Mouse (Mus musculus) heart, postnatal 14 days (tissue): ENCODE measurements around the gene Rnf44. TPM values are rescaled to one million over a fixed set of nuclear protein-coding genes. Genes with fewer than 3 reads are reported as not detected.
A peak's percentile ranks its signal among the peaks of the same experiment; 100 is the strongest.

Experiments
- DNase-seq, 2 experiments: peaks; one replicate each; pipeline ENCODE4 v3.0.0; 2021 to 2022
- intact Hi-C: fragments of 180-260 bp; cut with DNase I; formaldehyde crosslinking; loops from one replicate; pipeline ENCODE4 v1.15.1; 2025
- total RNA-seq, 2 experiments: library from RNA; stranded (reverse); gene quantifications; 2 replicates each; pipeline ENCODE4 v1.2.3; 2021

Rnf44 gene
- total RNA-seq, 2 experiments from 2014 or later: 55.6 to 57.8 TPM

GRCm38 (mm10) chr13:54687575-54688424 is 5.9 kb downstream of the Rnf44 start:
- intact Hi-C loops: loop anchor here (5.0 kb wide), 2 partner anchors 65 to 220 kb away; partner anchors contain the start of genes Faf2 and Thoc3
- peak; percentile 97 to 99 for DNase-seq

GRCm38 (mm10) chr13:54687096-54687495 is 6.6 kb downstream of the Rnf44 start:
- peak; percentile 79 to 80 for DNase-seq
- intact Hi-C loops: loop anchor here (5.0 kb wide), 2 partner anchors 65 to 220 kb away; partner anchors contain the start of genes Faf2 and Thoc3

GRCm38 (mm10) chr13:54686139-54687053 is 7.3 kb downstream of the Rnf44 start:
- intact Hi-C loops: loop anchor here (5.0 kb wide), 2 partner anchors 64 to 219 kb away; partner anchors contain the start of genes Faf2 and Thoc3
- DNase-seq: no peak

GRCm38 (mm10) chr13:54685174-54685573 is 8.5 kb downstream of the Rnf44 start:
- DNase-seq: peak; percentile 46 to 60
- intact Hi-C loops: loop anchor here (5.0 kb wide), 2 partner anchors 63 to 218 kb away; partner anchors contain the start of genes Faf2 and Thoc3

GRCm38 (mm10) chr13:54684140-54684896 is 9.4 kb downstream of the Rnf44 start:
- intact Hi-C loops: no loop called here
- peak in 1 of 2 experiments; percentile 24 for DNase-seq

GRCm38 (mm10) chr13:54683301-54683700 is 10.4 kb downstream of the Rnf44 start:
- intact Hi-C loops: no loop called here

GRCm38 (mm10) chr13:54681291-54681690 is 12.4 kb downstream of the Rnf44 start:
- no peak for DNase-seq
- intact Hi-C loops: no loop called here

More at GRCm38 (mm10) chr13:54683301-54683700, 10.4 kb downstream of the Rnf44 start:
- DNase-seq: no peak

GRCm38 (mm10) chr13:54680184-54680853 is 13.4 kb downstream of the Rnf44 start:
- intact Hi-C loops: no loop called here
- DNase-seq: no peak

- intact Hi-C loops: no loop called here
- no peak for DNase-seq
Observed at GRCm38 (mm10) chr13:54678263-54678662, 15.4 kb downstream of the Rnf44 start.

GRCm38 (mm10) chr13:54675895-54676590 is 17.7 kb downstream of the Rnf44 start:
- no peak for DNase-seq
- intact Hi-C loops: no loop called here

- intact Hi-C loops: no loop called here
- no peak for DNase-seq
Observed at GRCm38 (mm10) chr13:54670491-54670890, 23.2 kb downstream of the Rnf44 start.

GRCm38 (mm10) chr13:54665062-54665461 is 28.6 kb downstream of the Rnf44 start:
- DNase-seq: no peak
- intact Hi-C loops: no loop called here

GRCm38 (mm10) chr13:54664509-54664908 is 29.2 kb downstream of the Rnf44 start:
- DNase-seq: no peak
- intact Hi-C loops: no loop called here

- no peak for DNase-seq
- intact Hi-C loops: no loop called here
Observed at GRCm38 (mm10) chr13:54663999-54664398, 29.7 kb downstream of the Rnf44 start.

GRCm38 (mm10) chr13:54661358-54661757 is 32.3 kb downstream of the Rnf44 start:
- no peak for DNase-seq
- intact Hi-C loops: no loop called here

- DNase-seq: no peak
- intact Hi-C loops: no loop called here
Observed at GRCm38 (mm10) chr13:54660877-54661276, 32.8 kb downstream of the Rnf44 start.

GRCm38 (mm10) chr13:54650461-54650860 is 43.2 kb downstream of the Rnf44 start:
- no peak for DNase-seq
- intact Hi-C loops: no loop called here

- DNase-seq: no peak
- intact Hi-C loops: no loop called here
Observed at GRCm38 (mm10) chr13:54635011-54635410, 58.7 kb downstream of the Rnf44 start.

- intact Hi-C loops: no loop called here
- no peak for DNase-seq
Observed at GRCm38 (mm10) chr13:54632731-54633277, 60.9 kb downstream of the Rnf44 start.
